Mouse (Mus musculus): Measurements from ENCODE around the gene Atxn10.

Atxn10 gene

GRCm38 (mm10) chr15:85404739-85405138, 68.7 kb downstream of the Atxn10 start:
- DNase-seq (ENCODE audit: low spot score in 2 of 2) = no peak

- DNase-seq (ENCODE audit: low spot score in 2 of 2) = no peak
Observed at GRCm38 (mm10) chr15:85405567-85405966, 69.5 kb downstream of the Atxn10 start.

GRCm38 (mm10) chr15:85406846-85407245, 70.8 kb downstream of the Atxn10 start:
- DNase-seq (ENCODE audit: low spot score in 2 of 2) = no peak

GRCm38 (mm10) chr15:85407342-85407741, 71.3 kb downstream of the Atxn10 start:
- DNase-seq (ENCODE audit: low spot score in 2 of 2) = no peak

- no peak for DNase-seq (ENCODE audit: low spot score in 2 of 2)
Observed at GRCm38 (mm10) chr15:85408790-85409189, 72.7 kb downstream of the Atxn10 start.

GRCm38 (mm10) chr15:85409245-85409783, 73.3 kb downstream of the Atxn10 start:
- no peak for DNase-seq (ENCODE audit: low spot score in 2 of 2)

GRCm38 (mm10) chr15:85409836-85410235, 73.8 kb downstream of the Atxn10 start:
- DNase-seq (ENCODE audit: low spot score in 2 of 2) = no peak

GRCm38 (mm10) chr15:85414620-85415019, 78.6 kb downstream of the Atxn10 start:
- DNase-seq (ENCODE audit: low spot score in 2 of 2) = no peak

- DNase-seq (ENCODE audit: low spot score in 2 of 2) = no peak
Observed at GRCm38 (mm10) chr15:85420686-85421085, 84.6 kb downstream of the Atxn10 start.

GRCm38 (mm10) chr15:85424197-85424596, 88.2 kb downstream of the Atxn10 start:
- no peak for DNase-seq (ENCODE audit: low spot score in 2 of 2)

GRCm38 (mm10) chr15:85428140-85428539, 92.1 kb downstream of the Atxn10 start:
- DNase-seq (ENCODE audit: low spot score in 2 of 2) = no peak

GRCm38 (mm10) chr15:85442568-85442967, 106.5 kb downstream of the Atxn10 start:
- DNase-seq (ENCODE audit: low spot score in 2 of 2) = no peak

GRCm38 (mm10) chr15:85446652-85447051, 110.6 kb downstream of the Atxn10 start:
- no peak for DNase-seq (ENCODE audit: low spot score in 2 of 2)

GRCm38 (mm10) chr15:85456891-85457290, 120.8 kb downstream of the Atxn10 start:
- DNase-seq (ENCODE audit: low spot score in 2 of 2) = no peak

GRCm38 (mm10) chr15:85457838-85458237, 121.8 kb downstream of the Atxn10 start:
- DNase-seq (ENCODE audit: low spot score in 2 of 2) = no peak

- no peak for DNase-seq (ENCODE audit: low spot score in 2 of 2)
Observed at GRCm38 (mm10) chr15:85458631-85459082, 122.6 kb downstream of the Atxn10 start.

GRCm38 (mm10) chr15:85461541-85461940, 125.5 kb downstream of the Atxn10 start:
- DNase-seq (ENCODE audit: low spot score in 2 of 2) = no peak

- no peak for DNase-seq (ENCODE audit: low spot score in 2 of 2)
Observed at GRCm38 (mm10) chr15:85462138-85462537, 126.1 kb downstream of the Atxn10 start.

GRCm38 (mm10) chr15:85463027-85463790, 127.2 kb downstream of the Atxn10 start:
- no peak for DNase-seq (ENCODE audit: low spot score in 2 of 2)

GRCm38 (mm10) chr15:85464190-85464589, 128.1 kb downstream of the Atxn10 start:
- DNase-seq (ENCODE audit: low spot score in 2 of 2) = no peak

- DNase-seq (ENCODE audit: low spot score in 2 of 2) = no peak
Observed at GRCm38 (mm10) chr15:85464823-85465565, 128.9 kb downstream of the Atxn10 start.

GRCm38 (mm10) chr15:85466456-85467067, 130.5 kb downstream of the Atxn10 start:
- DNase-seq (ENCODE audit: low spot score in 2 of 2) = no peak

All from spleen, postnatal 4 days (tissue).